Mouse (Mus musculus) embryonic fibroblast, embryonic 13.5 days (primary cell): ENCODE data around the gene Dnah11. TPM values are rescaled to one million over a fixed set of nuclear protein-coding genes. Genes with fewer than 3 reads are reported as not detected.
"Not testable (repeated sequence)": the region's sequence is repeated elsewhere in the genome, so short reads cannot be mapped to it uniquely, and the experiment has no call there.

Experiments
- H3K27ac ChIP-seq: 2 replicates; pipeline ENCODE4 v1.5.1; 2012; ENCODE audit warnings: low read length, control low read depth, inconsistent platforms; ENCODE audit not compliant: insufficient read depth
- H3K4me1 ChIP-seq: 2 replicates; pipeline ENCODE4 v1.6.1; 2011; ENCODE audit warnings: low read length; ENCODE audit not compliant: control insufficient read depth, insufficient read depth
- H3K4me3 ChIP-seq: 2 replicates; pipeline ENCODE4 v1.5.1; 2011; ENCODE audit warnings: mild to moderate bottlenecking, control low read depth, low read length; ENCODE audit not compliant: insufficient read depth
- CTCF ChIP-seq: IDR thresholded peaks from 2 replicates; pipeline ENCODE4 v1.5.1; 2011; ENCODE audit warnings: mild to moderate bottlenecking, control low read depth, low read length, moderate library complexity, borderline replicate concordance; ENCODE audit not compliant: insufficient read depth
- POLR2A ChIP-seq: IDR thresholded peaks from 2 replicates; pipeline ENCODE4 v1.6.1; 2011; ENCODE audit warnings: low read depth, mild to moderate bottlenecking, control low read depth, low read length, moderate library complexity
- polyA plus RNA-seq: library from polyadenylated mRNA; stranded (reverse); fragments of >200 nt; gene quantifications from 2 replicates; pipeline ENCODE4 v1.2.4, GENCODE M21; 2011; ENCODE audit warnings: low read depth; ENCODE audit not compliant: missing spikeins, insufficient read length

The Dnah11 gene
- polyA plus RNA-seq, 1 experiment = not detected

GRCm38 (mm10) chr12:117929768-117930167 is 269.1 kb downstream of the Dnah11 start:
- Histone ChIP-seq H3K4me3 (no peak overlapping the region), H3K27ac (no peak overlapping the region), H3K4me1 (no peaks in the 10 kb centered on the region)
- TF ChIP-seq POLR2A (no peak), CTCF (no peak)

- no peak for TF ChIP-seq POLR2A
- no peak for TF ChIP-seq CTCF
- H3K27ac ChIP-seq = no peak overlapping the region
- no peak overlapping the region for H3K4me3 ChIP-seq
- H3K4me1 ChIP-seq = no peaks in the 10 kb centered on the region
These were observed 282.8 kb downstream of the Dnah11 start for GRCm38 (mm10) chr12:117915826-117916588.

GRCm38 (mm10) chr12:117914613-117915245 is 284.1 kb downstream of the Dnah11 start:
- Histone ChIP-seq H3K4me3 (no peak overlapping the region), H3K27ac (no peak overlapping the region), H3K4me1 (no peaks in the 10 kb centered on the region)
- TF ChIP-seq CTCF (no peak), POLR2A (no peak)

GRCm38 (mm10) chr12:117911396-117911795 is 287.4 kb downstream of the Dnah11 start:
- no peak overlapping the region for H3K4me3 ChIP-seq
- no peaks in the 10 kb centered on the region for H3K4me1 ChIP-seq
- TF ChIP-seq POLR2A (no peak), CTCF (no peak)
- H3K27ac ChIP-seq = no peak overlapping the region

GRCm38 (mm10) chr12:117905232-117905840 is 293.5 kb downstream of the Dnah11 start:
- H3K4me3 ChIP-seq, H3K27ac ChIP-seq, H3K4me1 ChIP-seq: not testable (repeated sequence)

- no peak overlapping the region for H3K27ac ChIP-seq
- TF ChIP-seq CTCF (no peak), POLR2A (no peak)
- H3K4me1 ChIP-seq = no peaks in the 10 kb centered on the region
- H3K4me3 ChIP-seq = no peak overlapping the region
These were observed 295.2 kb downstream of the Dnah11 start for GRCm38 (mm10) chr12:117903671-117904070.

GRCm38 (mm10) chr12:117901352-117901751 is 297.5 kb downstream of the Dnah11 start:
- not testable (repeated sequence) for H3K4me3 ChIP-seq, H3K4me1 ChIP-seq, H3K27ac ChIP-seq

- not testable (repeated sequence) for H3K4me1 ChIP-seq, H3K27ac ChIP-seq, H3K4me3 ChIP-seq
These were observed 298.0 kb downstream of the Dnah11 start for GRCm38 (mm10) chr12:117900798-117901197.

GRCm38 (mm10) chr12:117887422-117887821 is 311.4 kb downstream of the Dnah11 start:
- Histone ChIP-seq H3K4me3 (no peak overlapping the region), H3K27ac (no peak overlapping the region), H3K4me1 (no peaks in the 10 kb centered on the region)
- TF ChIP-seq POLR2A (no peak), CTCF (no peak)

GRCm38 (mm10) chr12:117884627-117885026 is 314.2 kb downstream of the Dnah11 start:
- TF ChIP-seq CTCF = no peak
- no peak for TF ChIP-seq POLR2A
- Histone ChIP-seq H3K27ac (no peak overlapping the region), H3K4me1 (no peaks in the 10 kb centered on the region), H3K4me3 (no peak overlapping the region)
